Mouse (Mus musculus): Measurements from ENCODE around the gene Dpysl4.

DNA sequence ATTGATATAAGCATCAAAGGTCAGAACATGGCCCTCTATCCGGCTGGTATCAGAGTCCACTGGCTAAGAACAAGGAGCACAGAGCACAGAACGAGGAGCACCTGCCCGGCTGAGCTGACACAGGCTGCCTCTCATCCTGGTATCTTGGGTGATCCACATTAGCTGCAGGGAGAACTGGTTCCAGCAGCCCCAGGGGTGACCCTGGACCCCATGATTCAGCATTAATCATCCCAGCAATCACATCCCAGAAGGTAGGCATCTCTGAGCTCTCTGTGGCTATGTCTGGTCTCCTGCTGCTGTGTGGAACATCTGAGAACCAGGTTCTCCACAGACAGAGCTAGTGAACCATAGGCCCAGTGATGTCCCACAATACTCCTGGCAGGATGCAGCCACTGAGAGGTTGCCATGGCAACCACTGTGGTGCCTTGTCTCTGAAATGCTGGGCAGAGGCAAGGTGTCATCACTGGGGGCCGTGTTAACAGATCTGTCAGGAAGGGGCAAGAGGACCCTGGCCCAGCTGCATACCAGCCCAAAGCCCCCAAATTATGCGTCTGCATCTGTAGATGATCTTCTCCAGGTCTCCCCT, 51.2 kb downstream of the Dpysl4 start:
- TF ChIP-seq GATA1 (IDR thresholded peaks at IDR 0.05; ENCODE audit: borderline replicate concordance, low read length) (no peak), FLI1 (IDR thresholded peaks at IDR 0.05; ENCODE audit: low read length) (no peak)
